Mouse (Mus musculus): ENCODE measurements around the gene Dok7.

Gene Dok7

DNA sequence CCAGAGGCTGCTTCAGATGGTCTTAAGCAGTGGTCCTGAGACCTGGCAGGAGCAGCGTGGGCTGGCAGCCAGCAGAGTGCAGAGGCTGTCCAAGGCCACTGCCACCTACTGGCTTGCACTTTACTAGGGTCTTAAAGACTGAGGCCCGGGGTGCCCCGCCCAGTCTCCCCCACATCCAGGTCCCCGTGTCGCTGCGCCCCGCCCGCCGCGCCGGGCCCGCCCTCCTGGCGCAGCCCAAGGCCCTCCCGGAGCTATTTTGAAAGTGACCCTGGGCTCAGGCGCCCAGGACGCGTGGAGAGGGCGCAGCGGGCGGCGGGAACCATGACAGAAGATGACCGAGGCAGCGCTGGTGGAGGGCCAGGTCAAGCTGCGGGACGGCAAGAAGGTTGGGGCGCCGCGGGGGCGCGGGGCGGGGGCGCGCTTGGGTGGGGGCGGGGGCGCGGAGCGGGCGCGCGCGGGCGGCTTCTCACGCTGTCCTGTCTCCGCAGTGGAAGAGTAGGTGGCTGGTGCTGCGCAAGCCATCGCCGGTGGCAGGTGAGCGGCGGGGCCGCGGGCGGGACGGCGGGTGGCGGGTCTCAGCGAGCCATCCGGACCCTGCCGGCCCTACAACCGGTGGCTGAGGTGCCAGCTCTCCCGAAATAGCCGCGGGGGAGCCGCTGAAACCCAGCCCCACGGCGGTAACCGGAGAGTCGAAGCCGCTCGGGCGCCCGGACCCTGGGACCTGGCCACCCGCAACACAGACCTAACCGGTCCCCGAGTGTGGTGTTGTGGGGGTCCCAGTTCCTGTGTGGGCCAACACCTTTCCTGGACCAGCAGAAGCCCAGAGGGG, at the start of gene Dok7:
TSS of gene Dok7 (plus strand) at position 163 of the 829 bp plus-strand sequence.
- DNase-seq (ENCODE audit: low spot score), result no peak

DNA sequence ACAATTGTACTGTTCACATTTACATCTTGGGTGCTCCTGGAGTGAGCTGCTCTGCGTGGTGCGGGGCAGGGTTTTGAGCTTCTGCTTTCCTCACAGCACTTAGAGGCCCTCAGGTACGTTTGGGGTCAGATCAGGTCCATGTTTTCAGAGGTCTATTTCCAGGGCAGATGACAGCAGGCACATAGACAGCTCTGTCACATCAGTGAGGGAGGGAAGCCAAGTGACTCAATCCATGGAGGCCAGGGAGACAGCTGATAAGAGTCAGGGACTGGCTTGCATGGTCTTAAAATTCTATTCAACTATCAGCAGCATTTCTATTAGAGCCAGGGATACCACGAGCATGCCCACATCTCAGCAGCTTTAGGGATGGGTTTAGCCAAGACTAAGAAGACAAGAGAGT, 47.4 kb upstream of the Dok7 start:
- no peak for DNase-seq (ENCODE audit: low spot score)

DNA sequence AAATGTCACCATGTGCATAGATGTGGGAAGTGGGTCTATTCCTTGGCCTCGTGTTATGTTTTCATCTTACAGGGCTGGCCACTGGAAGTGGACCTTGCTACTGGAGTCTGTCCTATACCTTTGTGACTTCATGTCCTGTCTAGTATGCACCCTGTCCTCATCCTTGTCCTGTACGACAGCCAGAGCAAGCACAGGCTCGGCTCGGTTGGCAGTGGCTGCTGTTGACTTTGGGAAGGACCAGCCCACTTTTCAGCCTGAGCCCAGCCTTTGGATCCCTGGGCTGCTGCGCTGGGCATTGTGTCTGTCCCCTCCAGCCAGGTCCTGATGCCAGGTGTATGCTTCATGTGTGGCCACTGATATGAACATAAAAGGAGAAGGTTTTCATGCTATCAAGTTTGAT, 45.9 kb upstream of the Dok7 start:
- DNase-seq (ENCODE audit: low spot score), result no peak

- DNase-seq (ENCODE audit: low spot score), result no peak
Measured at GRCm38 (mm10) chr5:35011156-35011923, 45.2 kb upstream of the Dok7 start.

DNA sequence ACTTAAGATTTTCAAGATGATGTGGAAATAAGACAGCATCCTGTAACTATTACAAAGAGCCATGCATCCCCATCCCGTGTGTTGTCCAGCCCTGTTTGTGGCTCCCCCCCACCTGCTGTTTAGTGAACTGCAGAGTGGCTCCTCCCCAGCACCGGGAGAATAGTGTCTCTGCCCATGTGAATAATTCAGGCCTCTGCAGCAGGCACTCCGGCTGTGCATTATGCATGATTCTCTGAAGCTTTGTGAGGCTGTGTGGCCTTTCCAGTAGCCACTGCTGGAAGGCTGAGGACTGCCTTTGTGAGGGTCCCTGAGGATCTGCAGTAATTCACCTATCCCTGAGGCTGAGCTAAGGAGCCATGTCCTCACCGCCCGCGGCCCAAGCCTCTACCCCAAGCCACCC, 42.5 kb upstream of the Dok7 start:
- DNase-seq (ENCODE audit: low spot score), result no peak

DNA sequence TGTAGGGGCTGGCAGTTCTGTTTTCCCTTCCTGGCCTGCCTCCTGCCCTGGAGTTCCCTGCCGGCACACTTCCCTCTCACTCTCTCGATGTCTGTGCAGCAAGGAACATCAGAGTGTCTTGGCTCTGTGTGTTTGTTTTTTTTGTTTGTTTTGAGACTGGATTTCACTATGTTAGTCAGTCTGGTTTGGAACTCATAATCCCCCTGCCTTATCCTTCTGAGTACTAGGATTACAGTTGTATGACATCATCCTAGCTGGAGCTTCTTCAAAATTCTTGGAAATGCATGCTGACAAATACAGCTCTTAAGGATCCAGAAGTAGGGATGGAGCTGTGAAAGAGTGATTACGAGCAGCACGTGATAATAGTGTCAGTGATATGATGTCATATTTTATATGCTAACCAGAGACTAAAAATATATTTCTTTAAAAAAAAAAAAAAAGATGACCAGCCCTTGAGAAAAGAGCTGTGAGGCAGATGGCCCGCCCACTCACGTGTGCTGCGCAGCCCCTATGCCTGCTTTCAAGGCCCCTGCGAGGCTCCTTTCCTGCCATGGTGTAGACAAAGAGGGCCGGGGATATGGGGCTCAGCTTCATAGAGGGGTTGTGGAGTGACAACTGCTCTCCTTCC, 36.8 kb upstream of the Dok7 start:
- DNase-seq (ENCODE audit: low spot score), result no peak

DNA sequence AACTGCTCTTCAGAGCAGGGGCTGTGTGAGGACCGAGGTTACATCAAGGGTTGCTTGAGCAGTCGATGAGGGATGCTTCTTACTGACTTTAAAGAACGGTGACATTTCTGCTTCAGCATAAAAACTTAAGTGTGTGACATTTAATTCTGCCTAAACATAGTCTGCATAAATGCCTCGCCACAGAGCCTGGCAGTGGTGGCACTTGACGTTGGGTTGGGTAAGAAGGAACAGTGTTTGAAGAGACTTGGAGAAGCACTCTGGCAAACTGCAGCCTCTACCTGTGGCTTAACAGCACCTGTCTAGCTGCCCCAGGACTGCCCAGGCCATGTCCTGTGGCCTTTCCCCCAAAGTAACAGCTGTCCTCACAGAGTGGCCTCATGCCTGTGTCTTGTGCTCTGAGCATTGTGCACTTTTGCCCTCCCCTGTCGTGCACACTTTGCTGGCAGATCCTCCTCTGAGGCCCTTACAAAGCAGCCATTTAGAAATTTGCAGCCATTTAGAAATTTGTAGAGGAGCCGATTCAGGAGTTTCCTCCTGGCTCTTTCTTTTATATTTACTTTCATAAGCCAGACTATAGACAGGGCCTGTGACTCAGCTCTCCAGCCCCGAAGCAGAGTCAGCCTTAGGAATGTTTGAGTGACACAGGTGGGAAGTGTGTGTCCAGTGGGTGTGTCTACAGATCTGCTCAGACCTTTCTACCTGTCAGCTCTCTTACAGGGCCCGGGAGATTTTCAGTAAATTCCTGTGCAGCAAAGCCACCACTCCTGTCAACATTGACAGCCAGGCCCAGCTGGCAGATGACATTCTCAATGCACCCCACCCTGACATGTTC, 35.9 kb upstream of the Dok7 start:
- DNase-seq (ENCODE audit: low spot score), result no peak

- no peak for DNase-seq (ENCODE audit: low spot score)
Measured at GRCm38 (mm10) chr5:35024975-35025374, 31.6 kb upstream of the Dok7 start.

DNA sequence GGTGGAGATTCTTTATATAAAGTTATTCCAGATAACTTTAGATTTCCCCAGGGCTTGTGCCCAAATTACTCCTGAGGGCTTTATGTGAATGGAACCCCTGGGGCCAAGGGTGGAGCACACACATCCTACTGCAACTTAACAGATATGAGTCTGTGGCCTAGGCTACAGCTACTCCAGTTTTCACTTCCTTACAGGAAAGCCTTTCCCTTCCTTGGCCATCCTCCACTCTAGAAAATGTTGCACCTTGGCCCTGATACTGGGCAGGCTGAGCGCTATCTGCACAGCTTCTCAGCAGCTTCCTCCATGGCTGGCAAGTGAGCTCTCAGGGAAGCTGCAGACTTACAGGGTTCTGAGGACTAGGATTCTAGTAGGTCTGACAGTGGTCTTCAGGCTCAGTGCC, 27.3 kb upstream of the Dok7 start:
- no peak for DNase-seq (ENCODE audit: low spot score)

DNA sequence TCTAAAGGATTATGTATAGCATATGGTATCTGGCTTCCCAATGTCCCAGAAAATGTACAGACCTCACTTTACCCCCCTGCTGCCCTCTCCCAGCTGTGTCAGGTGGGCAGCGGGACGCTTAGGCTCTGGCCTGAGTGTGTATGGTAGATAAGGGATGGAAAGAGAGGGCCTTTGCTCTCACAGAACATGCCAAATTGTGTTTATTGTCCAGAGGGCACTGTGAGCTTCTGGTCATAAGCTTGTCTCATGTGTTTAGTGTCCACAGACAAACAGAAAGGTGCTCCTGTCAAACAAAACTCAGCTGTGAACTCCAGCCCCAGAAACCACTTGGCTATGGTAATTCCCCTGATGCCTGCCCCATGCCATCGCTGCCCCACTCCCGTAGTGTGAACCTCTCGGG, 26.8 kb upstream of the Dok7 start:
- no peak for DNase-seq (ENCODE audit: low spot score)

DNA sequence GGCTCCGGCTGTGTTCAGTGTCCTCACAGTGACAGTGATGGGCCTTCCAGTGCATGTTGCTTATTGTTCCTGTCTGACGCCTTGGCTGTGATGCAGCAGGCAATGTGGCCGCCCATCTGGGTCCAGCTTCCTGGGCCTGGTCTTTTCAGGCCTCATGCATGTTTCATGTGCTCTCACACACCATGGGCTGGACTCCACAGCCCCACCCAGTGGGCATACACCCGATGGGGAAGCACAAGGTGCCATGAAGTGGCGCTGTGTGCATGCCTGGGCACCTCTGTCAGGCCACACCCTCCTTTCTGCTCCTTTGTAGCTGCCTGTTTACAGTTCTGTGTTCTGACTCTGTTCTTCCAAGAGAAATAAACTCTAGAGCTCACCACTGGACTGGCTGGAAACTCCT, 23.5 kb upstream of the Dok7 start:
- DNase-seq (ENCODE audit: low spot score), result no peak

GRCm38 (mm10) chr5:35033619-35034018, 22.9 kb upstream of the Dok7 start:
- DNase-seq (ENCODE audit: low spot score), result no peak

DNA sequence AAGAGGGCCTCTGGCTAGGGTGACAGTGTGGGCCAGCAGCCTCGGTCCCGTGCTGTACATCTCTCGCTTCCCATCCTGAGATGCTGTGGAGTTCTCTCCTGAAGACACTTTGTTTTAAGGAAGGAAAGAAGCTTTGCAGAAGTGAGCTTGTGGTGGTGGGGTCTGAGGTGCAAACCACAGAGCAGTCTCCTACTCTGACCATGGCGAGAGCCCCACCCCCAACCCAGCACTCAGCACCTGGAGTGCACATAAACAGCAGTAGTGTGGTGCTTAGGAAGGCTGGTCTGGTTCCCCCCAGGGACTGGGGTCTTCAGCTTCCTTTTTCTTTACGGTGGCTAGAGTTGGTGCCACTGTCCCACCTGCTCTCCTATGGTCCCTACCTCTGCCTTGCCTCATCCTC, 21.4 kb upstream of the Dok7 start:
- DNase-seq (ENCODE audit: low spot score), result no peak

DNA sequence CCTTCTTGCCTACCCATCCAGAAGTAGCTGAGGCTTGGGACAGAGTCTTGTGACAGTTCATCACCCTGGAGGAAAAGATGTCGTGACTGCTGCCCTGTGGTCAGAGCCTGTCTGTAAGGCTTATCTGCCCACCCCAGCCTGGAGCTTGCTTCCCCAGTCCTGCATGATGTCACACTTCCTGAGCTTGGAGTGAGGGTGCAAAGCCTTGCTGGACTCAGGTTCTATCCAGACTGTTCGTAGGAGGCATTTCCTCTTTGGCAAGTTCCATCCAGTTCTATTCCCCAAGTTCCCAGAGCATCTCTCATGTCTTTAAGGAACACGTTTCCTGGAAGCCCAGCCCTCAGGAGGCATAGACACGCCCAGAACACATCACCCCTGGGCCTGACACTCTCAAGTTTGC, 20.8 kb upstream of the Dok7 start:
- no peak for DNase-seq (ENCODE audit: low spot score)

DNA sequence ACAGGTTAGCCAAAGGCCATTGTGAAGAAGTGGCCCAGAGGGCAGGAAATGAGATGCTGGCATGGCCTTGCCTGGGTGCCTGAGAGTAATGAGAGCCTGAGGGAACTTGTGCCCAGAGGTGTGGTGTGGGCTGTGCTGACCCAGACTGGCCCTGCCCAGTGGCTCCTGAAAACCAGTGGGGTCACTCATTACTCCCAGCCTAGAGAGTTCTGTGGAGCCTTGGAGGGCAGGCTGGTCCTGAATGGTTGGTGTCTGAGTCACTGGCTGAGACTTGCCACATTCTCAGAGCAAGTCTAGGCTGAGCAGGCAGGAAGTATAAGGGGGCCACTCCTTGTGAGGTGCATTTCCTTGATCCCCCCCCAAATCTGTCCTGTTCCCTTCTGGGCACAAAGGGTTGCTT, 19.1 kb upstream of the Dok7 start:
- no peak for DNase-seq (ENCODE audit: low spot score)

- no peak for DNase-seq (ENCODE audit: low spot score)
Measured at GRCm38 (mm10) chr5:35041268-35041829, 15.2 kb upstream of the Dok7 start, which contains the start of gene Hgfac. Gene Hgfac, plus strand, starts transcription at chr5:35041509.

- DNase-seq (ENCODE audit: low spot score), result peak; percentile 39
Measured at GRCm38 (mm10) chr5:35042431-35043109, 14.0 kb upstream of the Dok7 start.

DNA sequence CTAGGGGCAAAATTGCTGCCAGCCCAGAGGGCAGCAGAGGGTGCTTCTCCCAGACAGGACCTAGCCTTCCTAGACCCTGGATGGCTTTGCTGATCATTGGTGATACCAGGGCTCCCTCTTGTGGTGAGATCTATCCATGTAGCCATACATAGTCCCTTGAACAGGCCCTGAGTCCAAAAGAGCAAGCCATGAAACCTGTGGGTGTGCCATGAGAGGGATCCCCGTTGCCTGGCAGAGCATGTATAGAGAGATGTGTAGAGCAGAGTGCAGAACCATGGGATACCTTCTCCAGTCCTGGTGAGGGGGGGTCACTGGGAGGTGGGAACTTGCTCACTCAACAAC, 13.5 kb upstream of the Dok7 start:
- peak; percentile 59 for DNase-seq (ENCODE audit: low spot score)

GRCm38 (mm10) chr5:35050541-35050940, 6.0 kb upstream of the Dok7 start:
- no peak for DNase-seq (ENCODE audit: low spot score)

DNA sequence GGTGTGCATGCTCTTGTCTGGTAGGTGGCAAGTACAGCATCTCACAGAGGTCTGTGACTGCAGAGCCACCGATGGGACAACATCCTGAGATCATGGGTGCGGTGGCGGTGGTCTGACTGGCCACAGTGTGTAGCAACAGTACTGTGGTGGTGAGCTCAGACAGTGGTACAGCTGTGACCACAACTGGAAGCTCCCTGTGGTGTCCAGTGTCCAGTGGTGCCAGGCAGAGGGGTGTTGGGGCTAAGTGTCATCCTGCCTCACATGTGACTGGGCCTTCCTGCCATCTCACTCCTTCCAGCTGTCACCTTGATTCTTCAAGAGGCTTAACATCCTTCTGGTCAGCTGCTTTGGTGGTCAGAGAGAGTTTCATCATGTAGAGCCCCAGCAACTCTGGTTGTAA, 1.9 kb upstream of the Dok7 start:
- DNase-seq (ENCODE audit: low spot score), result no peak

GRCm38 (mm10) chr5:35055076-35055475, 1.5 kb upstream of the Dok7 start:
- DNase-seq (ENCODE audit: low spot score), result no peak
